Mouse (Mus musculus): Measurements from ENCODE around the gene Srsf3. TPM values are rescaled to one million over a fixed set of nuclear protein-coding genes. Genes with fewer than 3 reads are reported as not detected.
"Not testable (repeated sequence)": the region's sequence is repeated elsewhere in the genome, so short reads cannot be mapped to it uniquely, and the experiment has no call there.

Gene Srsf3
- 513 and 518 TPM in 2 replicates for polyA plus RNA-seq (2015; fragmentation: Nextera tagmentation; extraction: Ambion mirVana)

- no peaks in the 10 kb centered on the region for H3K9me3 ChIP-seq
- peaks cover 13% of the 10 kb centered on the region for H3K4me1 ChIP-seq
- H3K27ac ChIP-seq: peak within 1 kb of the TSS; percentile 99
- H3K36me3 ChIP-seq: peaks cover 13% of the 10 kb centered on the region
- H3K4me2 ChIP-seq: peak within 1 kb of the TSS; percentile 69
- WGBS: under 1% methylated on average over 77 of the region's 77 CpGs
- ATAC-seq (ENCODE audit: insufficient number of reproducible peaks, low FRiP score, low TSS enrichment, low read depth): peak; percentile 99
- H3K9ac ChIP-seq: peak within 1 kb of the TSS; percentile 91
- H3K4me3 ChIP-seq: peak within 1 kb of the TSS; percentile 70
- H3K27me3 ChIP-seq: no peaks in the 10 kb centered on the region
Measured at GRCm38 (mm10) chr17:29032274-29033069, at the start of gene Srsf3. TSS of gene Srsf3 (plus strand) at chr17:29032628.

GRCm38 (mm10) chr17:28984724-28985420, 47.6 kb upstream of the Srsf3 start:
- Histone ChIP-seq H3K27ac (no peak overlapping the region), H3K27me3 (no peaks in the 10 kb centered on the region), H3K36me3 (peaks cover 74% of the 10 kb centered on the region), H3K9ac (no peak overlapping the region), H3K9me3 (no peaks in the 10 kb centered on the region), H3K4me1 (no peaks in the 10 kb centered on the region), H3K4me2 (no peak overlapping the region), H3K4me3 (no peak overlapping the region)
- no peak for ATAC-seq (ENCODE audit: insufficient number of reproducible peaks, low FRiP score, low TSS enrichment, low read depth)
- 92% methylated on average over 1 of the region's 1 CpGs for WGBS

- Histone ChIP-seq H3K9ac (no peak overlapping the region), H3K4me2 (no peak overlapping the region), H3K27me3 (no peaks in the 10 kb centered on the region), H3K4me1 (no peaks in the 10 kb centered on the region), H3K4me3 (no peak overlapping the region), H3K36me3 (peaks cover 78% of the 10 kb centered on the region), H3K9me3 (no peaks in the 10 kb centered on the region), H3K27ac (no peak overlapping the region)
- no peak for ATAC-seq (ENCODE audit: insufficient number of reproducible peaks, low FRiP score, low TSS enrichment, low read depth)
Measured at GRCm38 (mm10) chr17:28986833-28987232, 45.6 kb upstream of the Srsf3 start.

- H3K9ac ChIP-seq: no peak overlapping the region
- H3K27me3 ChIP-seq: no peaks in the 10 kb centered on the region
- no peaks in the 10 kb centered on the region for H3K4me1 ChIP-seq
- no peaks in the 10 kb centered on the region for H3K9me3 ChIP-seq
- no peak overlapping the region for H3K4me3 ChIP-seq
- ATAC-seq (ENCODE audit: insufficient number of reproducible peaks, low FRiP score, low TSS enrichment, low read depth): no peak
- whole genome bisulfite sequencing: 72% methylated on average over 4 of the region's 4 CpGs
- no peak overlapping the region for H3K4me2 ChIP-seq
- peaks cover 73% of the 10 kb centered on the region for H3K36me3 ChIP-seq
- H3K27ac ChIP-seq: no peak overlapping the region
Measured at GRCm38 (mm10) chr17:28987713-28988112, 44.7 kb upstream of the Srsf3 start.

- Histone ChIP-seq H3K36me3 (peaks cover 68% of the 10 kb centered on the region), H3K4me3 (no peak overlapping the region), H3K9me3 (no peaks in the 10 kb centered on the region), H3K27ac (no peak overlapping the region), H3K27me3 (no peaks in the 10 kb centered on the region), H3K4me1 (no peaks in the 10 kb centered on the region), H3K4me2 (no peak overlapping the region), H3K9ac (no peak overlapping the region)
- 80% methylated on average over 4 of the region's 4 CpGs for WGBS
- ATAC-seq (ENCODE audit: insufficient number of reproducible peaks, low FRiP score, low TSS enrichment, low read depth): no peak
Measured at GRCm38 (mm10) chr17:28988291-28988690, 44.1 kb upstream of the Srsf3 start.

GRCm38 (mm10) chr17:28988996-28989395, 43.4 kb upstream of the Srsf3 start:
- no peak overlapping the region for H3K9ac ChIP-seq
- H3K4me2 ChIP-seq: no peak overlapping the region
- H3K27ac ChIP-seq: no peak overlapping the region
- no peaks in the 10 kb centered on the region for H3K27me3 ChIP-seq
- peaks cover 62% of the 10 kb centered on the region for H3K36me3 ChIP-seq
- no peaks in the 10 kb centered on the region for H3K9me3 ChIP-seq
- no peak overlapping the region for H3K4me3 ChIP-seq
- H3K4me1 ChIP-seq: no peaks in the 10 kb centered on the region
- 87% methylated on average over 3 of the region's 3 CpGs for WGBS
- no peak for ATAC-seq (ENCODE audit: insufficient number of reproducible peaks, low FRiP score, low TSS enrichment, low read depth)

- no peak overlapping the region for H3K4me3 ChIP-seq
- no peaks in the 10 kb centered on the region for H3K9me3 ChIP-seq
- no peak overlapping the region for H3K4me2 ChIP-seq
- 79% methylated on average over 4 of the region's 4 CpGs for WGBS
- H3K36me3 ChIP-seq: peaks cover 61% of the 10 kb centered on the region
- H3K27ac ChIP-seq: no peak overlapping the region
- no peaks in the 10 kb centered on the region for H3K27me3 ChIP-seq
- no peaks in the 10 kb centered on the region for H3K4me1 ChIP-seq
- H3K9ac ChIP-seq: no peak overlapping the region
- no peak for ATAC-seq (ENCODE audit: insufficient number of reproducible peaks, low FRiP score, low TSS enrichment, low read depth)
Measured at GRCm38 (mm10) chr17:28990060-28990459, 42.4 kb upstream of the Srsf3 start.

GRCm38 (mm10) chr17:28991286-28991685, 41.1 kb upstream of the Srsf3 start:
- peaks cover 55% of the 10 kb centered on the region for H3K36me3 ChIP-seq
- no peak overlapping the region for H3K4me3 ChIP-seq
- ATAC-seq (ENCODE audit: insufficient number of reproducible peaks, low FRiP score, low TSS enrichment, low read depth): no peak
- no peak overlapping the region for H3K9ac ChIP-seq
- H3K27me3 ChIP-seq: no peaks in the 10 kb centered on the region
- WGBS: 88% methylated on average over 9 of the region's 9 CpGs
- no peak overlapping the region for H3K27ac ChIP-seq
- no peaks in the 10 kb centered on the region for H3K9me3 ChIP-seq
- H3K4me1 ChIP-seq: no peaks in the 10 kb centered on the region
- no peak overlapping the region for H3K4me2 ChIP-seq

GRCm38 (mm10) chr17:28992105-28992504, 40.3 kb upstream of the Srsf3 start:
- ATAC-seq (ENCODE audit: insufficient number of reproducible peaks, low FRiP score, low TSS enrichment, low read depth): no peak
- Histone ChIP-seq H3K9me3 (no peaks in the 10 kb centered on the region), H3K4me2 (no peak overlapping the region), H3K27me3 (no peaks in the 10 kb centered on the region), H3K4me1 (no peaks in the 10 kb centered on the region), H3K27ac (no peak overlapping the region), H3K9ac (no peak overlapping the region), H3K36me3 (peaks cover 54% of the 10 kb centered on the region), H3K4me3 (no peak overlapping the region)
- 49% methylated on average over 7 of the region's 7 CpGs for WGBS

GRCm38 (mm10) chr17:28993004-28993403, 39.4 kb upstream of the Srsf3 start:
- not testable (repeated sequence) for ATAC-seq (ENCODE audit: insufficient number of reproducible peaks, low FRiP score, low TSS enrichment, low read depth); H3K4me3 ChIP-seq

GRCm38 (mm10) chr17:28994615-28995014, 37.8 kb upstream of the Srsf3 start:
- Histone ChIP-seq H3K27ac (no peak overlapping the region), H3K27me3 (no peaks in the 10 kb centered on the region), H3K9ac (no peak overlapping the region), H3K9me3 (no peaks in the 10 kb centered on the region), H3K4me2 (no peak overlapping the region), H3K36me3 (peaks cover 55% of the 10 kb centered on the region), H3K4me1 (no peaks in the 10 kb centered on the region), H3K4me3 (no peak overlapping the region)
- ATAC-seq (ENCODE audit: insufficient number of reproducible peaks, low FRiP score, low TSS enrichment, low read depth): no peak
- 89% methylated on average over 4 of the region's 4 CpGs for WGBS

More at GRCm38 (mm10) chr17:28993004-28993403, 39.4 kb upstream of the Srsf3 start:
- not testable (repeated sequence) for H3K27ac ChIP-seq, H3K9ac ChIP-seq, H3K4me1 ChIP-seq, H3K27me3 ChIP-seq, H3K9me3 ChIP-seq, H3K4me2 ChIP-seq
- WGBS: 100% methylated on average over 1 of the region's 1 CpGs
- peaks cover 53% of the 10 kb centered on the region for H3K36me3 ChIP-seq

- H3K9me3 ChIP-seq: no peaks in the 10 kb centered on the region
- H3K27ac ChIP-seq: no peak overlapping the region
- peaks cover 41% of the 10 kb centered on the region for H3K36me3 ChIP-seq
- no peak for ATAC-seq (ENCODE audit: insufficient number of reproducible peaks, low FRiP score, low TSS enrichment, low read depth)
- H3K4me3 ChIP-seq: no peak overlapping the region
- no peaks in the 10 kb centered on the region; the same call in 1 of the 2 replicates for H3K4me1 ChIP-seq
- H3K9ac ChIP-seq: no peak overlapping the region
- H3K27me3 ChIP-seq: no peaks in the 10 kb centered on the region
- no peak overlapping the region for H3K4me2 ChIP-seq
- WGBS: 88% methylated on average over 6 of the region's 6 CpGs
Measured at GRCm38 (mm10) chr17:29000465-29000864, 32.0 kb upstream of the Srsf3 start.

All from limb, embryonic 15.5 days (tissue).